Mouse (Mus musculus) liver, adult 2 months (tissue): ENCODE measurements around the gene Upf3b.

Experiments used
- CTCF ChIP-seq: fragments of 200-500 bp; IDR thresholded peaks from 2 replicates; pipeline ENCODE4 v1.5.1; 2011; ENCODE audit warnings: low read depth, low read length, control low read depth
- POLR2A ChIP-seq: fragments of 200-500 bp; IDR thresholded peaks from 2 replicates; pipeline ENCODE4 v1.6.1; 2011; ENCODE audit warnings: low read length, control low read depth; ENCODE audit not compliant: insufficient read depth; ENCODE audit errors: extremely low read depth

- no peak for TF ChIP-seq POLR2A
- TF ChIP-seq CTCF, result no peak
Measured at GRCm38 (mm10) chrX:37109526-37110192, 463 bp downstream of the Upf3b start.
